Mouse (Mus musculus): ENCODE measurements around the gene Wasf2.

The Wasf2 gene

GRCm38 (mm10) chr4:133101751-133102150 lies 28.6 kb upstream of the Wasf2 start:
- DNase-seq, result peak in 1 of 2 experiments; percentile 48

GRCm38 (mm10) chr4:133103525-133104193 lies 26.6 kb upstream of the Wasf2 start:
- peak; percentile 70 to 72 for DNase-seq

- DNase-seq, result peak in 1 of 2 experiments; percentile 13
These were observed 26.1 kb upstream of the Wasf2 start for GRCm38 (mm10) chr4:133104194-133104569.

GRCm38 (mm10) chr4:133106691-133107090 lies 23.6 kb upstream of the Wasf2 start:
- no peak for DNase-seq

- peak; percentile 24 to 39 for DNase-seq
These were observed 22.5 kb upstream of the Wasf2 start for GRCm38 (mm10) chr4:133107788-133108281.

GRCm38 (mm10) chr4:133108481-133109334 lies 21.6 kb upstream of the Wasf2 start:
- DNase-seq, result peak; percentile 25 to 32

- no peak for DNase-seq
These were observed 20.9 kb upstream of the Wasf2 start for GRCm38 (mm10) chr4:133109335-133109801.

- no peak for DNase-seq
These were observed 18.0 kb upstream of the Wasf2 start for GRCm38 (mm10) chr4:133112175-133112838.

GRCm38 (mm10) chr4:133113351-133113882 lies 16.9 kb upstream of the Wasf2 start:
- DNase-seq, result no peak

GRCm38 (mm10) chr4:133114762-133115161 lies 15.5 kb upstream of the Wasf2 start:
- DNase-seq, result no peak

- DNase-seq, result no peak
These were observed 14.4 kb upstream of the Wasf2 start for GRCm38 (mm10) chr4:133115721-133116429.

GRCm38 (mm10) chr4:133116756-133117470 lies 13.4 kb upstream of the Wasf2 start:
- no peak for DNase-seq

- DNase-seq, result peak; percentile 86 to 89
These were observed 12.5 kb upstream of the Wasf2 start for GRCm38 (mm10) chr4:133117556-133118411.

GRCm38 (mm10) chr4:133118775-133119375 lies 11.4 kb upstream of the Wasf2 start:
- no peak for DNase-seq

- DNase-seq, result no peak
These were observed 10.7 kb upstream of the Wasf2 start for GRCm38 (mm10) chr4:133119579-133119978.

GRCm38 (mm10) chr4:133120833-133121321 lies 9.4 kb upstream of the Wasf2 start:
- no peak for DNase-seq

- DNase-seq, result no peak
These were observed 8.9 kb upstream of the Wasf2 start for GRCm38 (mm10) chr4:133121416-133121815.

- no peak for DNase-seq
These were observed 8.2 kb upstream of the Wasf2 start for GRCm38 (mm10) chr4:133121974-133122637.

GRCm38 (mm10) chr4:133127079-133127478 lies 3.2 kb upstream of the Wasf2 start:
- DNase-seq, result no peak
